Mouse (Mus musculus): Measurements from ENCODE around the gene Phc1.

Gene Phc1

GRCm38 (mm10) chr6:122339047-122339647 is 1.2 kb downstream of the Phc1 start:
- DNase-seq (ENCODE audit: low read depth, low spot score): no peak

- no peak for DNase-seq (ENCODE audit: low read depth, low spot score)
Observed at GRCm38 (mm10) chr6:122337546-122337945, 2.8 kb downstream of the Phc1 start.

DNA sequence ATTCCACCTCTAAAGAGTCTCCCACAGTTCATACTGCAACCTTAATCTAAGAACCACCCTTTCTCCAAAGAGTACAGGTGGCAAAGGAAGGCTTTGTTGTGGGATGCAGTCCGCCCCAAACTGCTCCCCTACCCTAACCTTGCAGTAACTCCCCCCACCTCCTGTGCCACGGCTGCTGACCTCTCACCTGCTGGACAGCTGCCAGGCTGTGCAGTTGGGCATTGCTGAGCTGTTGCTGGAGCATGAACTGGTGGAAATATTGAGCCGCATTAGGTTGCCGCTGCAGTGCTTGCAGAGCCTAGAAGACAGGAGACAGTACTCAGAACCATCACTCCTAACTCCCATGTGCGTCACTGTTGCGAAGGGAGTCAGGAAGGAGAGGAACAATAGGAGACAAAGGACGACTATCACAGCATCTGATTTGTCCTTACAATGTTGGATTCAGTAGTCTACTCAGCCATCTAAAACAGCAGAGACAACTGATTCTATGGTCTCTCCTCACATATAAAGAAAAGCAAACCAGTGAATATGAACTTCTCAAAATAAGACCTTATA is 5.5 kb downstream of the Phc1 start:
- DNase-seq (ENCODE audit: low read depth, low spot score): no peak

GRCm38 (mm10) chr6:122333081-122333612 is 7.2 kb downstream of the Phc1 start:
- DNase-seq (ENCODE audit: low read depth, low spot score): no peak

GRCm38 (mm10) chr6:122325361-122325975 is 14.9 kb downstream of the Phc1 start:
- DNase-seq (ENCODE audit: low read depth, low spot score): no peak

DNA sequence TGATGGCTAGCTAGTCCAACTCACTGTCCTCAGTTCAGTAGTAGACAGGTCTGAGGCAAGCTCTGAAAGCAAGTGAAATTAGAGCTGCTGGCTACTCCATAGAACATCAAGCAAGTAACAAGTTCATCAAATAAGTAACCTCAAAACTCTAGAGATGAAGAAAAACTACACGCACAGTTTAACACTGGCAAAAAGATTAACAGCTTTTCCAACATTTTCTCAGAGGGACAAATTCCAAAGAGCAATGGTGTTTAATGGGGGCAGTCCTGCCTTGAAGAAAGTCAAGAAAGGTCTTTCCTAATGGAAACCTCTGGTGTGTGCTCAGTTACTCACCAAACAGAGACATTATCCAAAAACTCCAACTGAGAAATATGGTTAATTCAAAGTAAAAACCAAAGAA is 21.6 kb downstream of the Phc1 start:
- no peak for DNase-seq (ENCODE audit: low read depth, low spot score)

GRCm38 (mm10) chr6:122310187-122310820 is 30.1 kb downstream of the Phc1 start:
- no peak for DNase-seq (ENCODE audit: low read depth, low spot score)

DNA sequence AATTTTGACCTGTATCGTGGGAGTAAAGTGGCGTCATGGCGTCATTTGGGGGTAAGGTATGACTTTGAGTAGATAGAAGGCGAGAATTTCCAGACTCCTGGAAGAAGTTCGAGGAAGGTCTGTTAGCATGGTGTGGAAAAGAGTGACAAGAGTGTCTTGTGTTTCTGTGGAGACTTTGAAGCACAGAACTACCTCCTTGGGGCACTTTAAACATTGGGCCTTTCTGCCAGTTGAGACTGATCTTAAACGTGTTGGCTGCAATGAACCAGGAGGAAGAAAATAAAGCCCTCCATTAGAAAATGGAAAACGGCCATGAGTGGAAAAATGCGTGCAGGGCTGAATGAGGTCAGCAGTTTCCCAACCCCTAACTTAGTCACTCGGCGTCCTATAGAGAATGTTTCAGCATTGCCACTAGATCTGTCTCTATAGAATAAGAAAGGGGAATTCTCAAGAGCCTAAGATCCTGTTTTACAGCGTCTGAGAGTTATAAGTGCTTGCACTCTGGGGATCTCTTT is 30.9 kb downstream of the Phc1 start:
- DNase-seq (ENCODE audit: low read depth, low spot score): no peak

GRCm38 (mm10) chr6:122308505-122309393 is 31.6 kb downstream of the Phc1 start, which contains the start of gene M6pr:
Gene M6pr (plus strand): TSS chr6:122308720.
- peak; percentile 92 for DNase-seq (ENCODE audit: low read depth, low spot score)

- DNase-seq (ENCODE audit: low read depth, low spot score): peak; percentile 3
Observed at GRCm38 (mm10) chr6:122308136-122308504, 32.2 kb downstream of the Phc1 start.

DNA sequence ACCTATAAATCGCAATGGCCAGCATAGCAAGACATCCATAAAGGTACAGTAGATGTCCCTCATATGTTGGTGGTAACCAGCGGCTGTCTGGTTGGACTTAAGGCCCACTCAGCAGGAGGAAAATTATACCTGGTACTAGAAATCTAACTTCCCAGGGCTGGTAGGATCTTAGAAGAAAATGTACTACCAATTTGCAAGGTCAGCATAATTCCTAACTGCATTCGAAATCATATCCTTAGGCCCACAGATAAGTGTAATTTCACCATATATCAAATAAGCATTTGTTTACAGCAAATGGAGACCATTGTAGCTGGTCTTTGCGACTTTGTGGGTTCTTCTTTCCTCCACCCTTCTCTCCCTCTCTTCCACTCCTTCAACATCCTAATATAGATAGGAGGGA is 33.7 kb downstream of the Phc1 start:
- no peak for DNase-seq (ENCODE audit: low read depth, low spot score)

DNA sequence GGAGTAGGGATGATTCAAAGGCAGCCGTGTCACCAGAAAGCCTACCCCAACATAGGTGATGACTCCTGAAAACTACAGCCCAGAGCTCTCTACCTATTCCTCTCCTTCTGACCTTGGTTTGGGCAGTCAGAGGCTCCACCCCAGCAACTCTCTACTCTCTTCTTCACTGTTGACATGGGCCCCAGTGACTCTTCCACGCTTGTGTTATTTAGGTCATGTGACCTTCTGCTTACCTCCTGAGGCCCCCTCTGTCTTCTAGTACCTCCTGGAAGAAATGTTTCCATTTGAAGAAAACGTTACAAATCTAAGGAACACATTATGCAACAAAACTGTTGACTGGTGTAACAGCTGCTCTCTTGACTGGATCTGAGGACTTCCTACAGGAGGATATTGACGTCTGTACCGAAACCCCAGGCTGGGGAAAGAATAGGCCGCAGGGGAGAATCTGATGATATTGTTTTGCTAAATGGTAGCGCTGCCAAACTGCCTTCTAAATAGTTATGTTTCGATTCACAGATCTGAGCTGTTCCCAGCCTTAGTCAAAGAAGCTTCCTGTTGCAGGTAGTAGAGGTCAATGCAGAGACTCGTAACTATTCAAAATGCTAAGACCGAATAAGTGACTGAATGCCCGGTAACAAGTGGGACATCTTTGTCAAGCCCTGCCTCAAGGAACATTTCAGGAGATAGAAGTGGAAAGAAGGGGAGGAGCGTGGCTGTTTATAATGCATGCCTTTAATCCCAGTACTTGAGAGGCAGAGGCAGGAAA is 35.4 kb downstream of the Phc1 start:
- DNase-seq (ENCODE audit: low read depth, low spot score): no peak

DNA sequence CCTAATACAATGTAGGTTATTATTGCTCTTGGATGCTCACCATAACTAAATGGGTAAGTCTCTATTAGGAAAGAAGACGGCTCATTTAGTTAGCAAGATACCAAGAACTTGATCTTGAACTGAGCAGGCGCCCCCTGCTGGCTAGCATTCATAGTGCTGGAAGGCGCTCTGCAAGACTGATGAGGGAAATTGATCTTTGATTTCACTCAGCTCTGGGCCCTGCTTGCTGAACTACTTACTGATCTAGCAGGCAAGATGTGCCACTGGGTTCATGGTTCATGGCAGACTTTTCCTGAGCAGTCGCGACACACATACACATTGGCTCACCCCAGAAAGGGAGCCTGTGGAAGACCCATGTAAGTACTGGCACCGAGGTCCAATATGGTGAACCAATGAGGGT is 36.0 kb downstream of the Phc1 start:
- DNase-seq (ENCODE audit: low read depth, low spot score): peak; percentile 32

DNA sequence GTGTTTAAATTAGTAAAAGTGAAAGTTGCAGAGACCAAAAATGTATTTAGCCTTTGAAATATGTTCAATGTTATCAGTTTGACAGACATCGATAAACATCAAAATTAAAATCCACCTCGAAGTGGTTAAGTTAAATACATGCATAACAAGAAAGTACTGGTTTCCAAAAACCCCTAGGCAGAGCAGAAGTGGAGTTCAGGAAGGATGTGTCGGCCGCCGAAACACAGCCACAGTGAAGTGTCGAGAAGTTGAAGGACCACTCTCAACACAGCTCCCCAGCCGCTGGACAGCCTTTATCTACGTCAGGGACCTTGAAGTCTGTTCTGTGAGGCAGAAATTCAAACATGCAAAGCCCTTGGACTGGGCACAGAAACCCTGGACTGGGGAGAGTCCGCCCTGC is 36.8 kb downstream of the Phc1 start:
- DNase-seq (ENCODE audit: low read depth, low spot score): no peak

DNA sequence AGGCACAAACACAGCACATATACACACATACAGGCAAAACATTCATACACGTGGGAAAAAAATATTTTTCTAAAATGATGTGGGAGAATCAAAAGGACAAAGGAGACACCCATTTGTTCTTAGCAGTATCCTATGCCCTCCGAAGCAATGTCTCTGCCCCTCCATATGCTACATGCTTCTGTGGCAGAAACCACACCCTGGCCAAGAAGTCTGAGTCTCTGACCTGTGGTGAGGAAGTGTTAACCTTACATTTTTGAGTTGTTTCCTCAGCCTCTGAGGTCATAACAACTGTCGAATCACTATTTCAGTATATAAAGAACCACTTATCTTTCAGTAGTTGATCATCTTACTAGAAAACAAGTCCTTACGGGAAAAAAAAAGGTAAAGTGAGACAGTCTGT is 37.7 kb downstream of the Phc1 start:
- no peak for DNase-seq (ENCODE audit: low read depth, low spot score)

DNA sequence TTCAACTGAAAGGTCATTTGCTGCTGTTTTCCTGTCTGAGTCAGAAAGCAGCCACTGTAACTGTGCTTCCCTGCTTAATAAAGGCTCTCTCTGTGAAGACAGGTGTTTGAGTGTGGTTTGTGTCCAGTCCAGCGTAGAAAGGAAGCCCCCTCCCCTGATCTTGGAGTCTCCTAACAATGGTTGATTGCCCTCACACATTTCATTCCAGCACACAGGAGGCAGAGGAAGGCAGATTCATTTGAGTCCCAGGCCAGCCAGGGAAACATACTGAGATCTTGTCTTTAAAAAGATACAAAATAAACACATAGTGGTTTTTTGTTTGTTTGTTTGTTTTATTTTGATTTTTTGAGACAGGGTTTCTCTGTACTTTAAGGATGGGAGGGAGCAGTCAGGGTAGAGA is 38.2 kb downstream of the Phc1 start:
- no peak for DNase-seq (ENCODE audit: low read depth, low spot score)

DNA sequence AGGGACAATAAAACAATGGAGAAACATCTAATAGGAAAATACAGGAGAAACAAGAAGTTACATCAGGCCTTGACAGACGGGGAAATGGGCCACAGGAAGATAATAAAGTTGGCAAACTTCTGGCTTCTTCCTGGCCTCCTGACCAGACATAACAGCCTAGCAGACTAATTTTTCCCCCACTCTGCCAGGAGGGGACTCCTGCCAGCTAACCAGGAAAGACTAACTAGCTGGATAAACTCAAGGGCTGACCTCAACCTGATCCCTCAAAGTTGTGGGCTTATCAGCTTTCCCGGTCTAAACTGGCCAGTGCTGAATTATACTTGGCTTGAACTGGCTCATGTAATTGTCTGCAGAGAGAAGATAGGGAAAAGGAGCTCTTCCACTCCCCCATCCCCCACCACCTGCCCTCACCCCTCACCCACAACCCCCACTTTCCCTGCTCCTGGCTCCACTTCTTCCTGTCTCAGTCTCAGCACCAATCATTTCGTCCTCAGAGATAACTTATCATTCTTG is 40.7 kb downstream of the Phc1 start:
- DNase-seq (ENCODE audit: low read depth, low spot score): no peak

GRCm38 (mm10) chr6:122298223-122298609 is 42.1 kb downstream of the Phc1 start:
- no peak for DNase-seq (ENCODE audit: low read depth, low spot score)

GRCm38 (mm10) chr6:122297279-122298222 is 42.8 kb downstream of the Phc1 start:
- DNase-seq (ENCODE audit: low read depth, low spot score): no peak

All from retina, adult 2 months (tissue).